ENCODE assay signal across 8 mouse cellular contexts in genomic region chr11:66613150-66613549, GRCm38 (mm10).
DNase-seq lines count a peak whose midpoint lies in the region; ATAC-seq and TF ChIP-seq lines count a peak whose summit lies in the region.

No protein-coding gene starts in this region.

- H3K36me3 ChIP-seq in kidney, postnatal 0 days (ENCODE audit: insufficient read depth, low read length), result no peaks in the 10 kb centered on the region
- H3K36me3 ChIP-seq in CH12.LX (replicated peaks in 1 of 2; ENCODE audit: control insufficient read depth in 1 of 2, insufficient read depth in 1 of 2, low read length in 1 of 2), result no peaks in the 10 kb centered on the region
- H3K36me3 ChIP-seq in hindbrain, postnatal 0 days (ENCODE audit: insufficient read depth, low read length), result no peaks in the 10 kb centered on the region

- H3K4me3 ChIP-seq in cerebellum, adult 2 months (replicated peaks; ENCODE audit: insufficient read depth, low read depth, low read length), result no peak overlapping the region
- H3K4me3 ChIP-seq in kidney, postnatal 0 days (replicated peaks; ENCODE audit: low read depth, low read length), result no peak overlapping the region
- H3K4me3 ChIP-seq in CH12.LX (replicated peaks in 1 of 3; ENCODE audit: low read depth in 2 of 3, low read length in 2 of 3, poor library complexity in 1 of 3), result no peak overlapping the region
- H3K4me3 ChIP-seq in hindbrain, postnatal 0 days (ENCODE audit: low read length), result no peak overlapping the region

- no peaks in the 10 kb centered on the region for H3K79me2 ChIP-seq in CH12.LX (replicated peaks; ENCODE audit: control insufficient read depth, extremely low read depth, insufficient read depth, poor library complexity, severe bottlenecking)

- 21% methylated on average over 6 of the region's 6 CpGs for WGBS in cerebellum, adult 2 months
- WGBS in kidney, postnatal 0 days, result 16% methylated on average over 6 of the region's 6 CpGs
- 11% methylated on average over 6 of the region's 6 CpGs for WGBS in hindbrain, postnatal 0 days

- no peak for ATAC-seq in kidney, postnatal 0 days (replicated peaks; ENCODE audit: low FRiP score, low read depth)
- no peak; the same call in 1 of the 2 replicates for ATAC-seq in hindbrain, postnatal 0 days

- no peak for TF ChIP-seq EP300 in CH12.LX (IDR thresholded peaks at IDR 0.05; ENCODE audit: low read length)

- no peaks in the 10 kb centered on the region for H3K9me3 ChIP-seq in kidney, postnatal 0 days (replicated peaks; ENCODE audit: low read length)
- H3K9me3 ChIP-seq in CH12.LX (replicated peaks; ENCODE audit: low read length), result peaks cover 3% of the 10 kb centered on the region
- H3K9me3 ChIP-seq in hindbrain, postnatal 0 days (ENCODE audit: low read length), result no peaks in the 10 kb centered on the region

- TF ChIP-seq RAD21 in CH12.LX (IDR thresholded peaks at IDR 0.05; ENCODE audit: low read depth, low read length), result peak; percentile 61

- no peak overlapping the region for H3K9ac ChIP-seq in kidney, postnatal 0 days (ENCODE audit: low read depth, low read length)
- H3K9ac ChIP-seq in CH12.LX (ENCODE audit: insufficient read depth, low read depth), result no peak overlapping the region
- no peak overlapping the region for H3K9ac ChIP-seq in hindbrain, postnatal 0 days (replicated peaks; ENCODE audit: low read length)

- TF ChIP-seq CTCF in cerebellum, adult 2 months (IDR thresholded peaks at IDR 0.05; ENCODE audit: borderline replicate concordance, insufficient read depth, low read depth, low read length), result peak; percentile 30; the same call in 1 of the 2 replicates
- peak; percentile 67 for TF ChIP-seq CTCF in kidney, postnatal 0 days (IDR thresholded peaks at IDR 0.05; ENCODE audit: low read depth)
- peak; percentile 24 to 76; a peak in 2 of 4 replicates for TF ChIP-seq CTCF in CH12.LX (conservative IDR thresholded peaks at IDR 0.05 in 1 of 2, IDR thresholded peaks at IDR 0.05 in 1 of 2; ENCODE audit: low read depth in 2 of 2, low read length in 2 of 2)
- peak; percentile 64 for TF ChIP-seq CTCF in hindbrain, postnatal 0 days (IDR thresholded peaks at IDR 0.05; ENCODE audit: low read depth)

- no peaks in the 10 kb centered on the region for H3K27me3 ChIP-seq in cerebellum, adult 2 months (ENCODE audit: control insufficient read depth, insufficient read depth, low read length)
- H3K27me3 ChIP-seq in kidney, postnatal 0 days (ENCODE audit: insufficient read depth, low read length), result no peaks in the 10 kb centered on the region
- H3K27me3 ChIP-seq in CH12.LX (replicated peaks), result peaks cover 39% of the 10 kb centered on the region
- H3K27me3 ChIP-seq in hindbrain, postnatal 0 days (ENCODE audit: insufficient read depth, low read length), result no peaks in the 10 kb centered on the region

- no peaks in the 10 kb centered on the region for H3K4me1 ChIP-seq in cerebellum, adult 2 months (ENCODE audit: control insufficient read depth, insufficient read depth, low read length)
- no peaks in the 10 kb centered on the region for H3K4me1 ChIP-seq in kidney, postnatal 0 days (replicated peaks; ENCODE audit: insufficient read depth, low read length)
- H3K4me1 ChIP-seq in CH12.LX (ENCODE audit: control insufficient read depth in 1 of 2, insufficient read depth in 2 of 2), result no peaks in the 10 kb centered on the region
- no peaks in the 10 kb centered on the region for H3K4me1 ChIP-seq in hindbrain, postnatal 0 days (ENCODE audit: insufficient read depth, low read length)

- TF ChIP-seq POLR2A in cerebellum, adult 2 months (IDR thresholded peaks at IDR 0.05; ENCODE audit: borderline replicate concordance, insufficient read depth, low read length), result no peak
- no peak for TF ChIP-seq POLR2A in CH12.LX (IDR thresholded peaks at IDR 0.05; ENCODE audit: low read depth, low read length)

- no peak overlapping the region for H3K4me2 ChIP-seq in kidney, postnatal 0 days (ENCODE audit: low read length)
- H3K4me2 ChIP-seq in CH12.LX (ENCODE audit: insufficient read depth, low read depth, poor library complexity, severe bottlenecking), result no peak overlapping the region
- H3K4me2 ChIP-seq in hindbrain, postnatal 0 days (ENCODE audit: low read depth, low read length), result no peak overlapping the region

- in situ Hi-C loops in CH12.LX (cut with MboI; ENCODE audit: low pct_ligation_motif_present, low pct_unique_long_range_greater_than_20kb, low sequenced_read_pairs), result loop anchor here (25.0 kb wide), 1 partner anchor 274 kb away; no protein-coding TSS in a partner anchor

- dilution Hi-C loops in CH12.LX (cut with MboI; ENCODE audit: extremely low pct_ligation_motif_present, extremely low pct_unique_long_range_greater_than_20kb, low sequenced_read_pairs), result no loop called here

- DNase-seq in cerebellum, adult 2 months, result peak; percentile 2 to 5
- no peak for DNase-seq in cerebellum, adult 9-10 months
- peak; percentile 64 for DNase-seq in kidney, postnatal 0 days (ENCODE audit: low spot score)
- DNase-seq in kidney, adult 18-20 months, result no peak
- DNase-seq in CH12.LX (ENCODE audit: extremely low read depth), result peak; percentile 27
- peak; percentile 56 for DNase-seq in hindbrain, postnatal 0 days (ENCODE audit: low spot score)
- DNase-seq in natural killer cell, adult 2 months (ENCODE audit: low spot score in 2 of 2), result no peak
- DNase-seq in testis, postnatal 14 days (ENCODE audit: low spot score), result no peak

- H3K27ac ChIP-seq in cerebellum, adult 2 months (ENCODE audit: insufficient read depth, low read length), result no peak overlapping the region
- H3K27ac ChIP-seq in kidney, postnatal 0 days, result no peak overlapping the region
- H3K27ac ChIP-seq in CH12.LX (ENCODE audit: insufficient read depth, low read depth), result no peak overlapping the region
- H3K27ac ChIP-seq in hindbrain, postnatal 0 days, result no peak overlapping the region

TF ChIP-seq in CH12.LX, 34 proteins besides CTCF, POLR2A, EP300 and RAD21:
- TF ChIP-seq SMC3 (IDR thresholded peaks at IDR 0.05; ENCODE audit: low read depth, low read length) (peak; percentile 71), MAX (IDR thresholded peaks at IDR 0.05; ENCODE audit: low read length) (no peak), MAZ (IDR thresholded peaks at IDR 0.05; ENCODE audit: low read depth, low read length) (peak; percentile 72; the same call in 1 of the 2 replicates)

Comparison
In these comparisons a context has a peak if more than half of its experiments do, and no peak if none do; other contexts are left out.
1. DNase-seq: peak in cerebellum, adult 2 months (2 of 2), kidney, postnatal 0 days (single experiment), CH12.LX (single experiment) and hindbrain, postnatal 0 days (single experiment); none in cerebellum, adult 9-10 months (single experiment), kidney, adult 18-20 months (single experiment), natural killer cell, adult 2 months (0 of 2) and testis, postnatal 14 days (single experiment).
2. Peak in every context shown above with its lines, with median percentiles within 50 percentile points of each other: CTCF ChIP-seq.